In genomic region chr17:25398520-25398838, GRCm38 (mm10) we compare ENCODE assay signal across 20 mouse cellular contexts. TPM values are rescaled to one million over a fixed set of nuclear protein-coding genes. Genes with fewer than 3 reads are reported as not detected.
DNase-seq lines count a peak whose midpoint lies in the region; ATAC-seq lines count a peak whose summit lies in the region.
"Had no signal": no experiment of that assay in that cellular context is flagged by ENCODE, and none has a peak within 500 bp of the region (broad histone marks: within the 10 kb centered on the region; RNA-seq: fewer than 3 reads in every experiment).

No protein-coding gene starts in this region.

- peaks cover 35% of the 10 kb centered on the region for H3K4me1 ChIP-seq in hindbrain, embryonic 12.5 days
- H3K4me1 ChIP-seq in hindbrain, embryonic 11.5 days (replicated peaks; ENCODE audit: control insufficient read depth, insufficient read depth, low read length), result no peaks in the 10 kb centered on the region; the same call in 1 of the 2 replicates
- H3K4me1 ChIP-seq in forebrain, embryonic 16.5 days (replicated peaks; ENCODE audit: control insufficient read depth, insufficient read depth, low read length), result peaks cover 11% of the 10 kb centered on the region
- peaks cover 22% of the 10 kb centered on the region for H3K4me1 ChIP-seq in limb, embryonic 13.5 days

- no peak overlapping the region for H3K4me3 ChIP-seq in hindbrain, embryonic 12.5 days
- no peak overlapping the region for H3K4me3 ChIP-seq in hindbrain, embryonic 11.5 days (ENCODE audit: low read depth, low read length)
- H3K4me3 ChIP-seq in forebrain, embryonic 16.5 days (replicated peaks; ENCODE audit: low read length), result no peak overlapping the region
- H3K4me3 ChIP-seq in limb, embryonic 13.5 days, result no peak overlapping the region
- H3K4me3 ChIP-seq: embryonic facial prominence, embryonic 15.5 days; left cerebral cortex, adult 2 months; limb, embryonic 15.5 days; myocyte had no signal

- DNase-seq in hindbrain, embryonic 11.5 days (ENCODE audit: low spot score), result no peak
- peak; percentile 35 for DNase-seq in brain, adult 2 months (ENCODE audit: low read depth, low spot score)
- DNase-seq in layer of hippocampus, postnatal 10 days (ENCODE audit: low spot score in 2 of 2), result no peak
- no peak for DNase-seq in lung, postnatal 36 days
- DNase-seq in frontal cortex, postnatal 36 days (ENCODE audit: low spot score in 2 of 2), result no peak

- peak; percentile 29 for ATAC-seq in hindbrain, embryonic 12.5 days (ENCODE audit: low FRiP score)
- no peak for ATAC-seq in hindbrain, embryonic 11.5 days (ENCODE audit: low FRiP score)
- peak; percentile 51 for ATAC-seq in forebrain, embryonic 16.5 days
- no peak for ATAC-seq in limb, embryonic 13.5 days (ENCODE audit: low FRiP score, low read depth)

- H3K9me3 ChIP-seq in hindbrain, embryonic 12.5 days (replicated peaks), result no peaks in the 10 kb centered on the region
- no peaks in the 10 kb centered on the region for H3K9me3 ChIP-seq in hindbrain, embryonic 11.5 days (ENCODE audit: control insufficient read depth, low read length)
- no peaks in the 10 kb centered on the region for H3K9me3 ChIP-seq in forebrain, embryonic 16.5 days (ENCODE audit: control insufficient read depth, low read length)
- no peaks in the 10 kb centered on the region for H3K9me3 ChIP-seq in limb, embryonic 13.5 days
- H3K9me3 ChIP-seq: embryonic facial prominence, embryonic 15.5 days; limb, embryonic 15.5 days had no signal

- H3K4me2 ChIP-seq in hindbrain, embryonic 12.5 days (replicated peaks), result no peak overlapping the region
- no peak overlapping the region for H3K4me2 ChIP-seq in hindbrain, embryonic 11.5 days (replicated peaks; ENCODE audit: low read depth, low read length)
- no peak overlapping the region for H3K4me2 ChIP-seq in forebrain, embryonic 16.5 days (ENCODE audit: low read length)
- H3K4me2 ChIP-seq in limb, embryonic 13.5 days (replicated peaks), result no peak overlapping the region
- H3K4me2 ChIP-seq: embryonic facial prominence, embryonic 15.5 days; limb, embryonic 15.5 days had no signal

- H3K9ac ChIP-seq in hindbrain, embryonic 12.5 days, result no peak overlapping the region
- no peak overlapping the region for H3K9ac ChIP-seq in hindbrain, embryonic 11.5 days (ENCODE audit: low read depth, low read length)
- no peak overlapping the region for H3K9ac ChIP-seq in forebrain, embryonic 16.5 days (replicated peaks; ENCODE audit: low read depth, low read length)
- 0 out of 2 replicates have a peak overlapping the region, but pooled peaks have one; percentile 13 for H3K9ac ChIP-seq in limb, embryonic 13.5 days
- H3K9ac ChIP-seq: embryonic facial prominence, embryonic 15.5 days; limb, embryonic 15.5 days had no signal

- H3K27me3 ChIP-seq in hindbrain, embryonic 12.5 days, result peaks cover 17% of the 10 kb centered on the region
- H3K27me3 ChIP-seq in hindbrain, embryonic 11.5 days (ENCODE audit: control insufficient read depth, insufficient read depth, low read length), result no peaks in the 10 kb centered on the region
- H3K27me3 ChIP-seq in forebrain, embryonic 16.5 days (replicated peaks; ENCODE audit: control insufficient read depth, insufficient read depth, low read length), result peaks cover 21% of the 10 kb centered on the region
- H3K27me3 ChIP-seq in limb, embryonic 13.5 days, result 0 out of 2 replicates have a peak, but pooled peaks cover 3% of the 10 kb centered on the region
- H3K27me3 ChIP-seq: embryonic facial prominence, embryonic 15.5 days; limb, embryonic 15.5 days had no signal

- peaks cover 12% of the 10 kb centered on the region; the same call in 1 of the 2 replicates for H3K36me3 ChIP-seq in hindbrain, embryonic 12.5 days
- H3K36me3 ChIP-seq in hindbrain, embryonic 11.5 days (ENCODE audit: control insufficient read depth, insufficient read depth, low read length), result no peaks in the 10 kb centered on the region
- H3K36me3 ChIP-seq in forebrain, embryonic 16.5 days (ENCODE audit: control insufficient read depth, insufficient read depth), result no peaks in the 10 kb centered on the region
- H3K36me3 ChIP-seq in limb, embryonic 13.5 days, result peaks cover 40% of the 10 kb centered on the region

- 45% methylated on average over 13 of the region's 13 CpGs for WGBS in hindbrain, embryonic 12.5 days
- WGBS in hindbrain, embryonic 11.5 days, result 48% methylated on average over 13 of the region's 13 CpGs
- WGBS in forebrain, embryonic 16.5 days, result 2% methylated on average over 13 of the region's 13 CpGs
- 15% methylated on average over 13 of the region's 13 CpGs for WGBS in limb, embryonic 13.5 days

- H3K27ac ChIP-seq in hindbrain, embryonic 12.5 days, result 0 out of 2 replicates have a peak overlapping the region, but pooled peaks have one; percentile 30
- no peak overlapping the region for H3K27ac ChIP-seq in hindbrain, embryonic 11.5 days (ENCODE audit: low read depth, low read length)
- H3K27ac ChIP-seq in forebrain, embryonic 16.5 days (ENCODE audit: low read length), result no peak overlapping the region
- no peak overlapping the region for H3K27ac ChIP-seq in limb, embryonic 13.5 days
- H3K27ac ChIP-seq: embryonic facial prominence, embryonic 15.5 days; left cerebral cortex, adult 2 months; limb, embryonic 15.5 days had no signal

RNA-seq across cellular contexts. Expression of gene Tpsg1, which starts 29.4 kb away (rescaled TPM):
- 0.86 TPM in 1 of 2 replicates, not detected in the other for polyA plus RNA-seq in hindbrain, embryonic 12.5 days (2016; fragmentation: Nextera tagmentation; extraction: Ambion mirVana)
- 0.69 TPM in 1 of 2 replicates, not detected in the other for polyA plus RNA-seq in hindbrain, embryonic 11.5 days (2014; fragmentation: Nextera tagmentation; extraction: Ambion mirVana)
- 0.36 TPM in 1 of 2 replicates, not detected in the other for polyA plus RNA-seq in forebrain, embryonic 16.5 days (2015; fragmentation: Nextera tagmentation; extraction: Ambion mirVana)
- polyA plus RNA-seq in limb, embryonic 13.5 days (2015; fragmentation: Nextera tagmentation; extraction: Ambion mirVana), result 1.8 and 3.3 TPM in 2 replicates
- not detected for total RNA-seq in layer of hippocampus, postnatal 10 days (2021)
- total RNA-seq: adrenal gland, postnatal 14 days; ES-E14; heart, postnatal 14 days; layer of hippocampus, adult 18-20 months; left cerebral cortex, adult 2 months had no signal
- polyA plus RNA-seq: C2C12; gonadal fat pad, adult 2 months; kidney, adult 2 months; myocyte; testis, adult 2 months had no signal

RNA-seq across cellular contexts. Expression of gene Tpsb2, which starts 32.4 kb away (rescaled TPM):
- not detected in 2 replicates for polyA plus RNA-seq in hindbrain, embryonic 12.5 days (2016; fragmentation: Nextera tagmentation; extraction: Ambion mirVana)
- polyA plus RNA-seq in hindbrain, embryonic 11.5 days (2014; fragmentation: Nextera tagmentation; extraction: Ambion mirVana), result not detected in 2 replicates
- 0.39 TPM in 1 of 2 replicates, not detected in the other for polyA plus RNA-seq in forebrain, embryonic 16.5 days (2015; fragmentation: Nextera tagmentation; extraction: Ambion mirVana)
- polyA plus RNA-seq in limb, embryonic 13.5 days (2015; fragmentation: Nextera tagmentation; extraction: Ambion mirVana), result 1.1 and 2.1 TPM in 2 replicates
- total RNA-seq in layer of hippocampus, postnatal 10 days (2021), result 1 to 10 TPM in 1 of 2 experiments, under 1 TPM in 1; 0.42 to 1.0 TPM
- total RNA-seq: ES-E14; left cerebral cortex, adult 2 months had no signal
- polyA plus RNA-seq: C2C12, myocyte had no signal

RNA-seq across cellular contexts. Expression of gene Cacna1h, which starts 35.1 kb away (rescaled TPM):
- polyA plus RNA-seq in hindbrain, embryonic 12.5 days (2016; fragmentation: Nextera tagmentation; extraction: Ambion mirVana), result 12.5 and 12.7 TPM in 2 replicates
- polyA plus RNA-seq in hindbrain, embryonic 11.5 days (2014; fragmentation: Nextera tagmentation; extraction: Ambion mirVana), result 5.9 and 6.5 TPM in 2 replicates
- polyA plus RNA-seq in forebrain, embryonic 16.5 days (2015; fragmentation: Nextera tagmentation; extraction: Ambion mirVana), result 12.4 and 14.7 TPM in 2 replicates
- 5.2 and 7.5 TPM in 2 replicates for polyA plus RNA-seq in limb, embryonic 13.5 days (2015; fragmentation: Nextera tagmentation; extraction: Ambion mirVana)
- 100 to 1,000 TPM in 1 of 2 experiments, 10 to 100 TPM in 1; 91.4 to 104 TPM for total RNA-seq in layer of hippocampus, postnatal 10 days (2021)
- polyA plus RNA-seq: C2C12 had no signal

RNA-seq across cellular contexts. Expression of gene Tpsab1, which starts 53.1 kb away (rescaled TPM):
- not detected in 2 replicates for polyA plus RNA-seq in hindbrain, embryonic 12.5 days (2016; fragmentation: Nextera tagmentation; extraction: Ambion mirVana)
- polyA plus RNA-seq in hindbrain, embryonic 11.5 days (2014; fragmentation: Nextera tagmentation; extraction: Ambion mirVana), result not detected in 2 replicates
- not detected in 2 replicates for polyA plus RNA-seq in forebrain, embryonic 16.5 days (2015; fragmentation: Nextera tagmentation; extraction: Ambion mirVana)
- polyA plus RNA-seq in limb, embryonic 13.5 days (2015; fragmentation: Nextera tagmentation; extraction: Ambion mirVana), result 0.08 and 0.09 TPM in 2 replicates
- not detected for total RNA-seq in layer of hippocampus, postnatal 10 days (2021)
- total RNA-seq: ES-E14; layer of hippocampus, adult 18-20 months; left cerebral cortex, adult 2 months had no signal
- polyA plus RNA-seq: kidney, adult 2 months had no signal

RNA-seq across cellular contexts. Expression of gene Tekt4, which starts 55.9 kb away (rescaled TPM):
- polyA plus RNA-seq in hindbrain, embryonic 12.5 days (2016; fragmentation: Nextera tagmentation; extraction: Ambion mirVana), result 1.0 and 1.7 TPM in 2 replicates
- 1.3 and 1.8 TPM in 2 replicates for polyA plus RNA-seq in hindbrain, embryonic 11.5 days (2014; fragmentation: Nextera tagmentation; extraction: Ambion mirVana)
- polyA plus RNA-seq in forebrain, embryonic 16.5 days (2015; fragmentation: Nextera tagmentation; extraction: Ambion mirVana), result 0.80 and 0.88 TPM in 2 replicates
- not detected in 2 replicates for polyA plus RNA-seq in limb, embryonic 13.5 days (2015; fragmentation: Nextera tagmentation; extraction: Ambion mirVana)
- 1 to 10 TPM; 1.3 to 3.1 TPM for total RNA-seq in layer of hippocampus, postnatal 10 days (2021)
- total RNA-seq: adrenal gland, postnatal 14 days; ES-E14 had no signal
- polyA plus RNA-seq: C2C12; limb, embryonic 15.5 days; myocyte had no signal

Comparison
In these comparisons a context has a peak if more than half of its experiments do, and no peak if none do; other contexts are left out.
1. ATAC-seq: peak in hindbrain, embryonic 12.5 days (single experiment) and forebrain, embryonic 16.5 days (single experiment); none in hindbrain, embryonic 11.5 days (single experiment) and limb, embryonic 13.5 days (single experiment).